Mouse (Mus musculus) thymus, adult 2 months (tissue): ENCODE measurements at regions not wholly inside any gene's neighbourhood (a gene's known extent, or its start where the extent isn't known, plus 50 kb on each side); places are given as distances from the start of the nearest gene placed in this dataset.

Experiments
- CTCF ChIP-seq: fragments of 200-500 bp; IDR thresholded peaks from 2 replicates; pipeline ENCODE4 v1.5.1; 2012; ENCODE audit warnings: mild to moderate bottlenecking, control low read depth, low read length, moderate library complexity, borderline replicate concordance; ENCODE audit not compliant: control insufficient read depth, poor library complexity, insufficient read depth; ENCODE audit errors: extremely low read depth
- POLR2A ChIP-seq: fragments of 200-500 bp; IDR thresholded peaks from 2 replicates; pipeline ENCODE4 v1.6.1; 2012; ENCODE audit warnings: mild to moderate bottlenecking, low read length, control low read depth, moderate library complexity; ENCODE audit not compliant: control insufficient read depth, poor library complexity, insufficient read depth; ENCODE audit errors: extremely low read depth

GRCm38 (mm10) chr2:46512237-46513028 is 1395.2 kb upstream of the Zeb2 start:
- TF ChIP-seq POLR2A (no peak), CTCF (no peak)
